Mouse (Mus musculus): Measurements from ENCODE around the gene Atp8a2.

- TF ChIP-seq POLR2A (IDR thresholded peaks at IDR 0.05; ENCODE audit: borderline replicate concordance, insufficient read depth, low read length) (no peak), CTCF (IDR thresholded peaks at IDR 0.05; ENCODE audit: borderline replicate concordance, insufficient read depth, low read depth, low read length) (no peak)
These were observed 65.6 kb downstream of the Atp8a2 start for GRCm38 (mm10) chr14:60131196-60131876.

Data from cerebellum, adult 2 months (tissue).